Mouse (Mus musculus) cerebellum, postnatal 25 days (tissue): ENCODE measurements around the gene Gm6902.
"Not testable (repeated sequence)": the region's sequence is repeated elsewhere in the genome, so short reads cannot be mapped to it uniquely, and the experiment has no call there.

Experiments
- DNase-seq, 2 experiments: peaks; one replicate each; pipeline ENCODE4 v3.0.0; 2021; ENCODE audit warnings: mixed read lengths in 2 of 2

Gene Gm6902

DNA sequence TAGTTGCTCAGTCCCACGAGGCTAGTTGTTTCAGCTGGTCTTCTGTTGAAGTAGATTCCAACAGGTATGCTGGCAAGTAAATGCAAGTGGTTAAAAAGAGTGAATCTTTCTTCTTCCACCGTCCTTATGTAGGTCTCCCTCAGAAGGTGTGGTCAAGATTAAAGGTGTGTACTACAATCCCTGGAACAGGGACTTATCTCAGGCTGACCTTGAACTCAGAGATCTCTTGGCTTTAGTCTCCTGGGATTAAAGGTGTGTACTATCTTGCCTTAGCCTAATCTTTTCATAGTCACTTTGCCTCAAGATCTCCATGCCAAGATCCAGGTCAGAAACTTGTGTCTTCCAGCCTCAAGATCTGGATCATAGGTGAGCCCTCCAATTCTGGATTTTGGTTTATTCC lies at the start of gene Gm6902:
TSS of gene Gm6902 (minus strand) at position 101 of the 400 bp plus-strand sequence.
- not testable (repeated sequence) for DNase-seq

DNA sequence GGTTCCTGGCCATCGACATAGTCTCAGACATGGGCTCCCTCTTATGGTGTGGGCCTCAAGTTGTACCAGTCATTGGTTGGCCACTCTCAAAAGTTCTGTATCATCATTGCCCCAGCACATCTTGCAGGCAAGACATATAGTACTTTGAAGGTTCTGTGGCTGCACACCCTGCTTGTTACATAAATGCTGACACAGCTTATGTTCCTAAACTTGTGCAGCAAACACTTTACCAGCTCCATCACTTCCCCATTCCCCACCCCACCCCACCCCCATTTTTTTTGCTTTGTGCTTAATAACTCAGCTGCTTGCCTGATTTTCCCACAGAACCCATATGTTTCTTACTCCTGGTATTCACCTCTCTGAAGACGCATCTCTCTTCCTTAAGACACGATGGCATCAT lies 22.2 kb upstream of the Gm6902 start, which contains the start of gene Nlrp4e:
TSS of gene Nlrp4e (plus strand) at position 301 of the 400 bp plus-strand sequence.
- not testable (repeated sequence) for DNase-seq

DNA sequence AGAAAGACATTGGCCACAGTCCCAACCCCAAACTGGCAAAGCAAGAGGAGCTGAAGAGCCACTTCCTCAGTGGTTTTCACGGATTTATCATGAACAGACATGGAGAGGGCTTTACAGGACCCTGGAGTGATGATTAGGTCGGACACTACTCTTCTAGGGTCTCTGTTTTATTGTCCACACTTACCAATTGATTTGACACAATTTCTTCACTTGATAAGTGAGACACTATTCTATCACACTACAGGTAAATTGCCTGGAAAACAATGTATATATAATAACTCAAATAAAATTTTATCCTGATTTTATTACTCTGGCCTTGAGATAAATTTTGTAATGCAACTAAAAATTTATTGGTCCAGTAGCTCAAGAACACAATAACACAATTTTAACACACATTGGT lies 27.1 kb downstream of the Gm6902 start, which contains the start of gene Vmn1r166:
TSS of gene Vmn1r166 (minus strand) at position 101 of the 400 bp plus-strand sequence.
- not testable (repeated sequence) for DNase-seq
